Comparison of ENCODE assay signal across 9 mouse cellular contexts in genomic region chr6:5633036-5633708, GRCm38 (mm10).
A peak's percentile ranks its signal among the peaks of the same experiment; 100 is the strongest.
DNase-seq lines count a peak whose midpoint lies in the region; ATAC-seq lines count a peak whose summit lies in the region.
"Had no signal": no experiment of that assay in that cellular context is flagged by ENCODE, and none has a peak within 500 bp of the region (broad histone marks: within the 10 kb centered on the region; RNA-seq: fewer than 3 reads in every experiment).

No protein-coding gene starts in this region.

- 0 out of 2 replicates have a peak, but pooled peaks cover 2% of the 10 kb centered on the region for H3K4me1 ChIP-seq in forebrain, embryonic 11.5 days (replicated peaks; ENCODE audit: control insufficient read depth, insufficient read depth, low read length)
- H3K4me1 ChIP-seq in hindbrain, embryonic 12.5 days, result no peaks in the 10 kb centered on the region
- H3K4me1 ChIP-seq: heart, embryonic 15.5 days had no signal

- no peak overlapping the region for H3K4me2 ChIP-seq in forebrain, embryonic 11.5 days (ENCODE audit: low read depth, low read length, severe bottlenecking)
- no peak overlapping the region for H3K4me2 ChIP-seq in hindbrain, embryonic 12.5 days (replicated peaks)
- H3K4me2 ChIP-seq: heart, embryonic 15.5 days had no signal

- peak; percentile 80 for DNase-seq in NIH3T3 (ENCODE audit: low read depth)
- peak; percentile 23 for DNase-seq in c-Kit-positive CD71-negative TER-119-negative erythroid progenitor cells, embryonic 14.5 days (ENCODE audit: low read depth)
- peak; percentile 75 for DNase-seq in forebrain, embryonic 11.5 days (ENCODE audit: low spot score)
- peak; percentile 11 to 51 for DNase-seq in layer of hippocampus, adult 8-10 months (ENCODE audit: low spot score in 2 of 2)
- peak; percentile 61 for DNase-seq in lung, postnatal 36 days
- DNase-seq in right cerebral cortex, adult 2 months (ENCODE audit: low spot score in 2 of 2), result peak; percentile 56 to 65
- DNase-seq in spleen, postnatal 14 days (ENCODE audit: low spot score in 2 of 2), result no peak

- H3K9me3 ChIP-seq in forebrain, embryonic 11.5 days (ENCODE audit: control insufficient read depth, low read length), result no peaks in the 10 kb centered on the region
- no peaks in the 10 kb centered on the region for H3K9me3 ChIP-seq in hindbrain, embryonic 12.5 days (replicated peaks)
- H3K9me3 ChIP-seq: heart, embryonic 15.5 days had no signal

- H3K27ac ChIP-seq in forebrain, embryonic 11.5 days (ENCODE audit: low read depth, low read length), result no peak overlapping the region
- no peak overlapping the region for H3K27ac ChIP-seq in hindbrain, embryonic 12.5 days
- H3K27ac ChIP-seq: heart, embryonic 15.5 days had no signal

- H3K36me3 ChIP-seq in forebrain, embryonic 11.5 days (ENCODE audit: control insufficient read depth, insufficient read depth, low read length), result no peaks in the 10 kb centered on the region
- H3K36me3 ChIP-seq in hindbrain, embryonic 12.5 days, result no peaks in the 10 kb centered on the region
- H3K36me3 ChIP-seq: heart, embryonic 15.5 days had no signal

- no peak overlapping the region for H3K4me3 ChIP-seq in forebrain, embryonic 11.5 days (ENCODE audit: low read depth, low read length)
- H3K4me3 ChIP-seq in hindbrain, embryonic 12.5 days, result no peak overlapping the region
- H3K4me3 ChIP-seq: heart, embryonic 15.5 days had no signal

- 23% methylated on average over 10 of the region's 10 CpGs for WGBS in forebrain, embryonic 11.5 days
- 27% methylated on average over 10 of the region's 10 CpGs for WGBS in hindbrain, embryonic 12.5 days

- no peaks in the 10 kb centered on the region for H3K27me3 ChIP-seq in forebrain, embryonic 11.5 days (ENCODE audit: control insufficient read depth, insufficient read depth, low read length)
- no peaks in the 10 kb centered on the region for H3K27me3 ChIP-seq in hindbrain, embryonic 12.5 days
- H3K27me3 ChIP-seq: heart, embryonic 15.5 days had no signal

- peak; percentile 67 for ATAC-seq in forebrain, embryonic 11.5 days (replicated peaks; ENCODE audit: low FRiP score)
- ATAC-seq in hindbrain, embryonic 12.5 days (ENCODE audit: low FRiP score), result peak; percentile 46; the same call in 1 of the 2 replicates

- no peak overlapping the region for H3K9ac ChIP-seq in forebrain, embryonic 11.5 days (ENCODE audit: low read length)
- H3K9ac ChIP-seq in hindbrain, embryonic 12.5 days, result no peak overlapping the region
- H3K9ac ChIP-seq: heart, embryonic 15.5 days had no signal

Comparison
In these comparisons a context has a peak if more than half of its experiments do, and no peak if none do; other contexts are left out.
1. DNase-seq: peak in NIH3T3 (single experiment), c-Kit-positive CD71-negative TER-119-negative erythroid progenitor cells, embryonic 14.5 days (single experiment), forebrain, embryonic 11.5 days (single experiment), layer of hippocampus, adult 8-10 months (2 of 2), lung, postnatal 36 days (single experiment) and right cerebral cortex, adult 2 months (2 of 2); none in spleen, postnatal 14 days (0 of 2).